Mouse (Mus musculus) liver, embryonic 15.5 days (tissue): ENCODE data around the gene Pou3f1. TPM values are rescaled to one million over a fixed set of nuclear protein-coding genes. Genes with fewer than 3 reads are reported as not detected.

Experiments
- ATAC-seq: fragments of 200-750 bp; cut with Nextera tagmentation; 2 replicates; pipeline ENCODE4 v1.8.0; 2017; ENCODE audit warnings: moderate number of reproducible peaks, mild to moderate bottlenecking, moderate library complexity; ENCODE audit not compliant: insufficient read depth
- H3K27ac ChIP-seq: fragments of 300-500 bp; sonication (generic); replicated peaks from 2 replicates; pipeline ENCODE4 v1.5.1; 2015; ENCODE audit warnings: mild to moderate bottlenecking, inconsistent platforms
- H3K27me3 ChIP-seq: fragments of 300-500 bp; sonication (generic); 2 replicates; pipeline ENCODE4 v1.6.1; 2015; ENCODE audit warnings: mild to moderate bottlenecking, inconsistent platforms
- H3K36me3 ChIP-seq: fragments of 300-500 bp; sonication (generic); replicated peaks from 2 replicates; pipeline ENCODE4 v1.6.1; 2015; ENCODE audit warnings: moderate library complexity, mild to moderate bottlenecking, inconsistent platforms
- H3K4me1 ChIP-seq: fragments of 300-500 bp; sonication (generic); replicated peaks from 2 replicates; pipeline ENCODE4 v1.6.1; 2015; ENCODE audit warnings: inconsistent platforms
- H3K4me2 ChIP-seq: fragments of 300-500 bp; sonication (generic); 2 replicates; pipeline ENCODE4 v1.6.1; 2015; ENCODE audit warnings: moderate library complexity, mild to moderate bottlenecking, inconsistent platforms
- H3K4me3 ChIP-seq: fragments of 300-500 bp; sonication (generic); replicated peaks from 2 replicates; pipeline ENCODE4 v1.5.1; 2015; ENCODE audit warnings: mild to moderate bottlenecking, inconsistent platforms
- H3K9ac ChIP-seq: fragments of 300-500 bp; sonication (generic); 2 replicates; pipeline ENCODE4 v1.6.1; 2015; ENCODE audit warnings: moderate library complexity, mild to moderate bottlenecking, inconsistent platforms
- H3K9me3 ChIP-seq: fragments of 300-500 bp; sonication (generic); replicated peaks from 2 replicates; pipeline ENCODE4 v1.6.1; 2016; ENCODE audit warnings: inconsistent platforms
- WGBS: fragments of 180-500 bp; shearing (Covaris S2); methylation state at CpG from one replicate; pipeline ENCODE4 v1.1.7; 2015; ENCODE audit warnings: mixed read lengths; ENCODE audit not compliant: insufficient replicate concordance; 5-methylcytosine and 5-hydroxymethylcytosine counted together
- polyA plus RNA-seq: library from polyadenylated mRNA; unstranded; fragments of >200 nt; fragmentation: Nextera tagmentation; extraction: Ambion mirVana; gene quantifications from 2 replicates; pipeline ENCODE4 v1.2.1, GENCODE M21; 2015

The Pou3f1 gene
- polyA plus RNA-seq, 1 experiment from 2014 or later, result not detected

DNA sequence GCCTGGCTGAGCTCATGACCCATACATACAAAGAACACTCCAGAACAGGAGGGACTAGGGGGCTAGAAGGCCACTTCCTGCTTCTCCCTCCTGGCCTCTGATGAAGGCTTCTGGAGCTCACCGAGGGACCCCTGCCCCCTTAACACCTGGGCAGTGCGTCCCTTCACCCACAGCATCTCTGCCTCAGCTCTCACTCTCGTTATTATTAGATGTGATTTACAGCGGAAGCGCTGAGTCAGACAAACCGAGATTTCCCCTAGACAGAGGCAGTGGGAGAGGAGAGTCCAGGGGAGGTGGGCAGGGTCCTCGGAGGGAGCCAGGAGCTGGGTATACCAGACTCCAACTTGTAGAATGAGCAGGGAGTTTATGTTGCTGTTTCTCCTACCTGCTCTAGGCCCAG lies 15.0 kb downstream of the Pou3f1 start:
- no peaks in the 10 kb centered on the region for H3K9me3 ChIP-seq
- H3K4me3 ChIP-seq, result no peak overlapping the region
- no peak for ATAC-seq
- no peak overlapping the region for H3K9ac ChIP-seq
- WGBS, result 11% methylated on average over 7 of the region's 7 CpGs
- H3K27ac ChIP-seq, result no peak overlapping the region
- peaks cover 80% of the 10 kb centered on the region for H3K27me3 ChIP-seq
- no peaks in the 10 kb centered on the region for H3K4me1 ChIP-seq
- H3K4me2 ChIP-seq, result no peak overlapping the region
- no peaks in the 10 kb centered on the region for H3K36me3 ChIP-seq

DNA sequence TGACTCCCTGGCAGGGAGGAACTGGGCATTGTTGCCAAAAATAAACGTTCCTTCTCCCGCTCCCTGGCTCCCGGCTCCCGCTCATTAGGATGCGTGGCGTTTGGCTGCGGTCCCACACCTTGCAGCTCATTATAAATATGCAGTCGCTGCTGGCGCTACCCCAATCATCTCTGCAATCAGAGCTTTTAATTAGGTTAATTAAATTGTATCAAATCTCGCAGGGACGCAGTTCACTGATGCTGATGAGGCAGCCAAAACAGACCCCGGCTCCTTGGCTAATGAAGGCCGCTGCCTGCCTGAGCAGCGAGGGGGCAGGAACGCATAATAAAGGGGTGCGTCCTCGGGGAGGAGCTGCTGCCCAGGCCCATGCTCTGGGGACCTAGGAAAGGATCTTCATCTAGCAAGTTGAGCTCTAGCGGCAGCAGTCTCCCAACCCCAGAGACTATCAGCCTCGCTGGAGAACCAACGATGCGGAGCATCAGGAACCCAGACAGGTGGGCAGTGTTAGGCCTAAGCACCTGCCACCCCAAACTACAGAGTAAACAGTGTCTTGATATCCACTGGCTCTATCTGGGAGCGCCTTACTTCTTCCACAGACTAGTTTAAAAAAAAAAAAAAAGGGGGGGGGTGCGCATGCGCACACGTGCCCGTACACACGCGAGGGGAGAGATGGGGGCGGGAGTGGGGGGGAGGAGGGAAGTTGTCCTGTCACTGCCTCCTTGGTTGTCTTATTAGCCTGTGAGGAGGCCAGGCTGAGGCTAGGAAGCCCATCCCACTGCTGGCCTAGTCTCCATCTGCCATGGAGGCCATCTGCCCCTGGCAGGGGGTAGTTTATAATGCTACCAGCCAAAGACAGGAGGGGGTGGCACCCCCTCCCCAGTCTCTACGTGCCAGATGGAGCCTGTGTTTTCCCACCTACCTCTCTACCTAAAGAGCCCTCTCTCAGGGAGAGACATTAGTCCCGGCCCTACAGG lies 16.0 kb downstream of the Pou3f1 start:
- H3K27me3 ChIP-seq, result peaks cover 70% of the 10 kb centered on the region
- H3K36me3 ChIP-seq, result peaks cover 5% of the 10 kb centered on the region
- H3K9ac ChIP-seq, result no peak overlapping the region
- no peak for ATAC-seq
- no peak overlapping the region for H3K4me3 ChIP-seq
- no peaks in the 10 kb centered on the region for H3K9me3 ChIP-seq
- 7% methylated on average over 30 of the region's 31 CpGs for WGBS
- no peak overlapping the region for H3K27ac ChIP-seq
- no peak overlapping the region; the same call in 1 of the 2 replicates for H3K4me2 ChIP-seq
- H3K4me1 ChIP-seq, result no peaks in the 10 kb centered on the region

DNA sequence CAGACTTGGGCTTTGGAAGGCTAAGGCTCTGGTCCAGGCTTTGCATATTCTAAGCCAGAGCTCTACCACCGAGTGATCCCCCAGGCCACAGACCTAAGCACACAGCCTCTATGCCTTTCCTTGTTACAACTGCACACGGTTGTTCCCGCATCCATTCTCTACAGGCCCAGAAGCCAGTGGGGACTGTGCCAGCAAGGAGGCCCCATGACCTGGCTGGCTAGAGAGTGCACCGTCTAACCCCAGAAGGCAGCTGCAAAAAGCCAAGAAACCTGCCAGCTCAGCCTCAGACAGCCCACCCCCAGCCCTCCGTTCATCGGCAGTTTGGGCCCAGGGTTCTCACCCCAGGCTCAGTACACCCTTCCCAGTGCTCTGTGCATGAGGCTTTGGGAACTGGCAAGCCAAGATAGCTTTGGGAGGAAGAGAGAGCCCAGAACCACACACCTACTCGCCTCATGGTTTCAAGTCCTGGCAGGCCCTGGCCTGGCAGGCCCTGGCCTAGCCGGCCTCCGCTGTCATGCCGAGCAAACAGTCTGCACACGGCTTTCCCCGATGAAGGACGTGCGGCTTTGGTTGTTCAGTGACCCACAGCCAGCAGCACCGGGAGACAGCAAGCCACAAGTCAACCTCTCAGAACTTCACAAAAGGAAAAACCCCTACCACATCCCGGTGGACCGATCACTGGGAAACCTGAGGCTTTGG lies 17.9 kb downstream of the Pou3f1 start:
- H3K36me3 ChIP-seq, result peaks cover 18% of the 10 kb centered on the region
- H3K27ac ChIP-seq, result no peak overlapping the region
- peaks cover 51% of the 10 kb centered on the region for H3K27me3 ChIP-seq
- H3K4me3 ChIP-seq, result no peak overlapping the region
- no peak overlapping the region for H3K4me2 ChIP-seq
- no peaks in the 10 kb centered on the region for H3K4me1 ChIP-seq
- WGBS, result 71% methylated on average over 17 of the region's 17 CpGs
- no peaks in the 10 kb centered on the region for H3K9me3 ChIP-seq
- H3K9ac ChIP-seq, result no peak overlapping the region
- no peak for ATAC-seq

DNA sequence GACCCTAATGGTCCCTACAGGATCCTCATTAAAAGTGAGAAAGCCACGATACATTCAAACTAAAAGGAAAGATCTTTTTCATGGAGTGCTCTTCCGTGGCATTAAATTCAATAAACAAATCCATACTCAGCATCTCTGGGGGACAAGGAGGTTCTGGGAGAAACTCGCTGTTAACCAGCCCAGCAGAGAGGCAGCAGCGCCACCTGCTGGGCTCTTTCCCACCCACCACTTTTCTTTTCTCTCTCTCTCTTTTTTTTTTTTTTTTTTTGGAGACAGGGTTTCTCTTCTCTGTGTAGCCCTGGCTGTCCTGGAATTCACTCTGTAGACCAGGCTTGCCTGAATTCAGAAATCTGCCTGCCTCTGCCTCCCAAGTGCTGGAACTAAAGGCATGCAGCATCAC lies 18.4 kb downstream of the Pou3f1 start:
- Histone ChIP-seq H3K27me3 (peaks cover 48% of the 10 kb centered on the region), H3K9me3 (no peaks in the 10 kb centered on the region), H3K4me3 (no peak overlapping the region), H3K9ac (no peak overlapping the region), H3K4me1 (no peaks in the 10 kb centered on the region), H3K36me3 (peaks cover 23% of the 10 kb centered on the region), H3K4me2 (no peak overlapping the region), H3K27ac (no peak overlapping the region)
- ATAC-seq, result no peak
- 10% methylated on average over 4 of the region's 4 CpGs for whole genome bisulfite sequencing

DNA sequence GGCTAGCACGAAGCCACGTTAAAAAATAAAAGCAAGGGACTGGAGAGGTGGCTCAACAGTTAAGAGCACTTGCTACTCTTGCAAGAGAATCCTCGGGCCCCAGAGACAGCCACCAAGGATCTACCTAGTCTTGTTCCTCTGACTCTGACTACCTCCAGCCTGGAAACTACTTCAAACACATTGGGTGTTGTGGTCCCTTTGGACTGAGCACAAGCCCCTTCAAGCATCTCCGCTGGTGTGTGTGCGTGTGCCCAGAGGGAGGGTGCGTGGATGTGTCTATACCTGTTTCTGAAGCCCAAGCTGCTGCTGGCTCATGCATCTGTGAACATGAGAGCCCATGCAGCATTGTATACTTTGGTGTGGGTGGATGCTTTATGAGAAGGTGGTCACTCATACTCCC lies 19.4 kb downstream of the Pou3f1 start:
- no peak overlapping the region for H3K4me2 ChIP-seq
- ATAC-seq, result no peak
- no peak overlapping the region for H3K27ac ChIP-seq
- H3K4me3 ChIP-seq, result no peak overlapping the region
- H3K36me3 ChIP-seq, result peaks cover 33% of the 10 kb centered on the region
- H3K9ac ChIP-seq, result no peak overlapping the region
- 77% methylated on average over 6 of the region's 6 CpGs for WGBS
- H3K4me1 ChIP-seq, result no peaks in the 10 kb centered on the region
- no peaks in the 10 kb centered on the region for H3K9me3 ChIP-seq
- H3K27me3 ChIP-seq, result peaks cover 39% of the 10 kb centered on the region

DNA sequence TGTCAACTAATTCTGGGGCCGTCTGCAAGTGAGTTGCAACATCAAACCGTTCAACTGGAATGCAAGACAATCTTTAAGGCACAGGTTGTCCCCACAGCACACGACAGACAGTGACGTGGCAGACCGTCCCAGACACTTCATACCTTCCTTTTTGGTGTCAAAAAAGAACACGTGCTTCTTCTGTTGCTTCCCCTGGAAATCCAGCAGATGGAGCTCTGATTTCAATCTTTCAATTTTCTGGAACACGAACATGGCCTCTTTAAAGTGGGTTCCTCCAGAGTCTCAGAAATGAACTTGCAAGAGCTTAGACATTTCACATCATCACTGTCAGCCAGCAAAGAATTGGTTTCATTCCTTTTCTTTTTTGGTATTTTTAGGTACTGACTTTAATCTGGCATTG lies 25.7 kb downstream of the Pou3f1 start:
- no peak overlapping the region for H3K4me3 ChIP-seq
- ATAC-seq, result no peak
- H3K27me3 ChIP-seq, result no peaks in the 10 kb centered on the region
- no peak overlapping the region for H3K9ac ChIP-seq
- H3K4me1 ChIP-seq, result no peaks in the 10 kb centered on the region
- H3K27ac ChIP-seq, result no peak overlapping the region
- no peaks in the 10 kb centered on the region for H3K9me3 ChIP-seq
- no peak overlapping the region for H3K4me2 ChIP-seq
- peaks cover 78% of the 10 kb centered on the region for H3K36me3 ChIP-seq
- WGBS, result 63% methylated on average over 7 of the region's 7 CpGs

DNA sequence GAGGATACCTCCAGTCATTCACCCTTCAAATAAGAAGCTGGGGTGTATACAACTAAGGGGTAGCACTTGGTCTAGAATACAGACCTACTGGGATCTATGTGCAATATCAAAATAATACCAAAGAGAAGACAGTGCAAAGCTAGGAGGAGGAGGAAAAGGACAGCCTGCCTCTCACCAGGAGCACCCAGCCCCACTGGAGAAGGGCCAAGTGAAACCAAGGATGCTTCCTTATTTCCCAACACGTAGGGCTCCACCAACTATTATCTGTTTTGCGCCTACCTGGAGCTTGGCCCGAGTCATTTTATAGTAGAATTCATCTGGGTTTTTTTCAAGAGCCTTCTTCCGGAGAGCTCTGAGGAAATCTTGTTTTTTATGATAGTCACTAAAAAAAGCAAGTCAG lies 26.9 kb downstream of the Pou3f1 start:
- H3K4me2 ChIP-seq, result no peak overlapping the region
- H3K4me3 ChIP-seq, result no peak overlapping the region
- H3K27me3 ChIP-seq, result no peaks in the 10 kb centered on the region
- no peak overlapping the region for H3K9ac ChIP-seq
- no peak overlapping the region for H3K27ac ChIP-seq
- whole genome bisulfite sequencing, result 77% methylated on average over 4 of the region's 4 CpGs
- ATAC-seq, result no peak
- no peaks in the 10 kb centered on the region for H3K9me3 ChIP-seq
- peaks cover 71% of the 10 kb centered on the region for H3K36me3 ChIP-seq
- no peaks in the 10 kb centered on the region for H3K4me1 ChIP-seq

DNA sequence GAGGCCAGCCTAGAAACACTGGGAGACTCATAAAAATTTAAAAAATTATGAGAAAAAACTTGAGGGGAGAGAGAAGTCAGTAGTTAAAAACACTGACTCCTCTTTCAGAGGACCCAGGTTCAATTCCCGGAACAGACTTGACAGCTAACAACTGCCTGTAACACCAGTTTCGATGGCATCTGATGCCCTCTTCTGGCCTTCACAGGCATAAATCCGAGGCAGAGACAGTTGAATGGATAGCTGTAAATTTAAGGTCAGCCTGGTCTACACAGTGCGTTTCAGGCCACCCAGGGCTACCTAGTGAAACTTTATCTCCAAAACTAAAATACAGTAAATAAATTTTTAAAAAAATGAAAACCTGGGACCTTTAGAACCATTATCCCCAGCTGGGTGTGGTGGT lies 28.4 kb downstream of the Pou3f1 start:
- 66% methylated on average over 4 of the region's 4 CpGs for WGBS
- H3K4me1 ChIP-seq, result no peaks in the 10 kb centered on the region
- H3K36me3 ChIP-seq, result peaks cover 56% of the 10 kb centered on the region
- ATAC-seq, result no peak
- no peak overlapping the region for H3K4me2 ChIP-seq
- H3K4me3 ChIP-seq, result no peak overlapping the region
- H3K27me3 ChIP-seq, result no peaks in the 10 kb centered on the region
- no peaks in the 10 kb centered on the region for H3K9me3 ChIP-seq
- H3K9ac ChIP-seq, result no peak overlapping the region
- H3K27ac ChIP-seq, result no peak overlapping the region

DNA sequence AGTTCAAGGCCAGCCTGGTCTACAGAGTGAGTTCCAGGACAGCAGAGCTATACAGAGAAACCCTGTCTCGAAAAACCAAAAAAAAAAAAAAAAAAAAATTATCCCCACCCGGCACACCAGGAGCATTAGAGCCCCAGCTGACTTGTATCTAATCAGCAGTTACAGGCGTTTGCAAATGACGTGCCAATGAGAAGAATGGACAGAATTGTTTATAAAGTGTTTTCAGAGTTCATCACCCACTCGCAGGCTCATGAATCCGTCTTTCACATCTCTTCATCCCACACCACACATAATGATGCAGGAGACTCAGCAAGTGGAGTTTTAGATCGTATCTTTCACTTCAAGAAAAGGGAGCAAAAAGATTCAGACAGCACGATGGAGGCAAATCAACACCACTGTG lies 28.8 kb downstream of the Pou3f1 start:
- WGBS, result 57% methylated on average over 8 of the region's 8 CpGs

DNA sequence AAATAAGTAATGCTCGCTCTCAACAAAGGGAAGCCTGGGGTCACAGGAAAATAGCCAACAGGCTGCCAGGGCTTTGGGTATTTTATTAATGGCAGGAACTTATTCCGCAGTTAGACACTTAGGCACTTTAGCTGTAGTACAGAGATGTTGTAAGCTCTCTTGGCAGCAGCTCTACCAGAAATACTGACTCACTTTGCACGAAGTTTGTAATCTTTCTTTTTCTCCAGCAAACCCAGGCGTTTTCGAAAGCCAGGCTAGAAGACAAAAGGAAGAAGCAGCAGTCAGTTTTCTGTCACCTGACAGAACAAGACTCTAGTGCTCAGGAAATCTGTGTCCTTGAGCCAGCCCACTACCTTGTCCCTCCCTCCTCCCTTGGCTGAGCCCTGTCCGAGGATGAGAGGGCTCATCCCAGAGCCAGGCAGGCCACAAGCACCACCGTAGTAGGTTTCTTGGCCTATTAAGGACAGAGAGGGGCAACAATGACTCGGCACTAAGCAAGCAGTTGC lies 29.3 kb downstream of the Pou3f1 start:
- no peaks in the 10 kb centered on the region for H3K9me3 ChIP-seq
- H3K36me3 ChIP-seq, result peaks cover 46% of the 10 kb centered on the region
- ATAC-seq, result no peak
- no peaks in the 10 kb centered on the region for H3K27me3 ChIP-seq
- no peak overlapping the region for H3K27ac ChIP-seq
- 75% methylated on average over 8 of the region's 8 CpGs for WGBS
- no peak overlapping the region for H3K4me2 ChIP-seq
- H3K4me3 ChIP-seq, result no peak overlapping the region
- H3K9ac ChIP-seq, result no peak overlapping the region
- H3K4me1 ChIP-seq, result peaks cover 5% of the 10 kb centered on the region; the same call in 1 of the 2 replicates

More for the DNA sequence above, 28.8 kb downstream of the Pou3f1 start:
- Histone ChIP-seq H3K4me1 (no peaks in the 10 kb centered on the region; the same call in 1 of the 2 replicates), H3K27me3 (no peaks in the 10 kb centered on the region), H3K4me2 (no peak overlapping the region), H3K9ac (no peak overlapping the region), H3K36me3 (peaks cover 51% of the 10 kb centered on the region), H3K27ac (no peak overlapping the region), H3K4me3 (no peak overlapping the region), H3K9me3 (no peaks in the 10 kb centered on the region)
- no peak for ATAC-seq

DNA sequence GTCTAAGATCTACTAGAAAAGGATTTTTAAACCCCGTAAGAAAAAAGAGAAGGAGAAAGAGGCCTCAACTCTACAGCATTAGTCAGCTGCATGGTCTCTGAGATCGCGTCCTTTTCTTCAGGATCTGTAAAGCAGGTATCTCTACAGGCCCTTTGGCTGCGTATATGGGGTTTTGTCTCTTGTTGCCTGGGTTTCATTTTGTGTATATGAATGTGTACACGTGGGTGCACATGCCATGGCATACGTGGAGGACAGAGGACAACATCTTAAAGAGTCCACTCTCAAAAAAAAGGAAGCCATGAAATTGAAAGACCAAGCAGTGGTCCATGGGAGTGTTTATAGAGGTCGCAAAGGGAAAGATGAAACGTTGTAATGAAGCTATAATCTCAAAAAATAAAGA lies 34.8 kb downstream of the Pou3f1 start:
- H3K27me3 ChIP-seq, result peaks cover 11% of the 10 kb centered on the region
- H3K27ac ChIP-seq, result no peak overlapping the region
- WGBS, result 57% methylated on average over 8 of the region's 8 CpGs
- H3K9me3 ChIP-seq, result no peaks in the 10 kb centered on the region
- H3K4me1 ChIP-seq, result peaks cover 43% of the 10 kb centered on the region
- H3K36me3 ChIP-seq, result no peaks in the 10 kb centered on the region
- H3K4me3 ChIP-seq, result no peak overlapping the region
- H3K9ac ChIP-seq, result no peak overlapping the region
- ATAC-seq, result no peak
- H3K4me2 ChIP-seq, result peak overlapping the region; percentile 7; the same call in 1 of the 2 replicates
